Mouse (Mus musculus) heart, embryonic 14.5 days (tissue): ENCODE measurements around the gene Myo1d. TPM values are rescaled to one million over a fixed set of nuclear protein-coding genes. Genes with fewer than 3 reads are reported as not detected.

ENCODE experiments used
- ATAC-seq: fragments of 200-750 bp; cut with Nextera tagmentation; 2 replicates; pipeline ENCODE4 v1.8.0; 2017; ENCODE audit warnings: low read depth, moderate TSS enrichment; ENCODE audit not compliant: insufficient number of reproducible peaks, insufficient read depth, low FRiP score
- H3K27ac ChIP-seq, 2 experiments: fragments of 200-500 bp in 1 of 2; fragments of 300-500 bp in 1 of 2; sonication (generic) in 1 of 2; replicated peaks in 1 of 2; 2 replicates each; pipeline ENCODE4 v1.5.1; 2012 to 2014; ENCODE audit warnings: low read depth in 2 of 2, low read length in 2 of 2, control low read depth in 1 of 2, mild to moderate bottlenecking in 1 of 2, mixed read lengths in 1 of 2; ENCODE audit not compliant: control insufficient read depth in 1 of 2, insufficient read depth in 1 of 2
- H3K27me3 ChIP-seq: fragments of 300-500 bp; sonication (generic); 2 replicates; pipeline ENCODE4 v1.6.1; 2014; ENCODE audit warnings: mild to moderate bottlenecking, low read length, control low read depth; ENCODE audit not compliant: control insufficient read depth, insufficient read depth
- H3K36me3 ChIP-seq: fragments of 300-500 bp; sonication (generic); 2 replicates; pipeline ENCODE4 v1.6.1; 2014; ENCODE audit warnings: mild to moderate bottlenecking, control low read depth, low read length, mixed read lengths; ENCODE audit not compliant: control insufficient read depth, insufficient read depth
- H3K4me1 ChIP-seq, 2 experiments: fragments of 200-500 bp in 1 of 2; fragments of 300-500 bp in 1 of 2; sonication (generic) in 1 of 2; 2 replicates each; pipeline ENCODE4 v1.6.1; 2012 to 2014; ENCODE audit warnings: low read length in 2 of 2, control low read depth in 1 of 2, mixed read lengths in 1 of 2; ENCODE audit not compliant: control insufficient read depth in 2 of 2, insufficient read depth in 2 of 2
- H3K4me2 ChIP-seq: fragments of 300-500 bp; sonication (generic); 2 replicates; pipeline ENCODE4 v1.6.1; 2014; ENCODE audit warnings: mild to moderate bottlenecking, low read length
- H3K4me3 ChIP-seq, 2 experiments: fragments of 200-500 bp in 1 of 2; fragments of 300-500 bp in 1 of 2; sonication (generic) in 1 of 2; 2 replicates each; pipeline ENCODE4 v1.5.1; 2012 to 2014; ENCODE audit warnings: low read length in 2 of 2, mild to moderate bottlenecking in 2 of 2, control low read depth in 1 of 2, low read depth in 1 of 2, moderate library complexity in 1 of 2; ENCODE audit not compliant: control insufficient read depth in 1 of 2, insufficient read depth in 1 of 2
- H3K9ac ChIP-seq: fragments of 300-500 bp; sonication (generic); 2 replicates; pipeline ENCODE4 v1.6.1; 2014; ENCODE audit warnings: mild to moderate bottlenecking, low read length
- H3K9me3 ChIP-seq: fragments of 300-500 bp; sonication (generic); 2 replicates; pipeline ENCODE4 v1.6.1; 2016; ENCODE audit warnings: low read length, control low read depth; ENCODE audit not compliant: control insufficient read depth
- WGBS: fragments of 180-500 bp; shearing (Covaris S2); extraction: QIAGEN DNeasy Blood & Tissue Kit; methylation state at CpG from one replicate; pipeline ENCODE4 v1.1.7; 2014; 5-methylcytosine and 5-hydroxymethylcytosine counted together
- polyA plus RNA-seq: library from polyadenylated mRNA; unstranded; fragments of >200 nt; fragmentation: Nextera tagmentation; extraction: Ambion mirVana; gene quantifications from 2 replicates; pipeline ENCODE4 v1.2.1, GENCODE M21; 2014

The Myo1d gene
- polyA plus RNA-seq, 1 experiment from 2014 or later, result 9.6 TPM

DNA sequence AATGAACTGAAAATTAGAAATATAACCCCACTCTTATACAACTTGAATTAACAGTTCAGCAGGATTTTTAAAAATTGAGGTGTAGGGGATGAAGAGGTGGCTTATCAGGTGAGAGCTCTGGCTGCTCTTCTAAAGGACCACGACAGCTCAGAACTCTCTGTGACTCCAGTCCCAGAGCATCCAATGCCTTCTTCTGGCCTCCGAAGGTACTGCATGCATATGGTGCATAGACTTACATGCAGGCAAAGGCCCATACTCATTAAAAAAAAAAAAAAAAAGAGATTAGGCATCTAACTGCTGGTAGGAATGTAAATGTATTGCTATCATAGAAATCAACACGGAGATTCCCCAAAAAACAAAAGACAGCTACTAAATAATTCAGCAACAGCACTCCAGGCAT, 217.3 kb downstream of the Myo1d start:
- Histone ChIP-seq H3K27me3 (no peaks in the 10 kb centered on the region), H3K4me2 (no peak overlapping the region)

DNA sequence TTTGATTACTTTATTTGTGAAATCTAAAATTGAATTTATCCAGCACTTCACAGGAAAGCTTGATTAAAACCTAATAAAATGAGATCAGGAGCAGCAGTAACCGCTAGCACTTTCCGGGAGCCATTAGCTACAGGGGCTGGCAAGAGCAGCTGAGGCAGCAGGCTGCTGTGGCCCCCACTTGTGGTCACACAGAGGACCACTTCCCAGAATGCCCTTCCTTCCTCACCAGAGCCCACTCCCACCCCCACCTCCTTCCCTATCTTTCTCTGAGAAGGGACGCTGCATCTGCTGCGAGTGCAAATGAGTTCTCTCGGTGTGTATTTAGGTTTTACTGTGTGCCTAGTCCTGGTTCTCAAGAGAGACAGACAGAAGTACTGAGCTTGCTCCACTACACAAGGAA, 219.1 kb downstream of the Myo1d start:
- Histone ChIP-seq H3K27ac (no peak overlapping the region), H3K4me2 (no peak overlapping the region), H3K27me3 (no peaks in the 10 kb centered on the region), H3K9me3 (no peaks in the 10 kb centered on the region), H3K4me1 (no peaks in the 10 kb centered on the region; a peak in 1 of 4 replicates), H3K9ac (no peak overlapping the region), H3K36me3 (no peaks in the 10 kb centered on the region), H3K4me3 (no peak overlapping the region)
- WGBS, result 67% methylated on average over 5 of the region's 5 CpGs
- no peak for ATAC-seq

More for the DNA sequence above, 217.3 kb downstream of the Myo1d start:
- WGBS, result 45% methylated on average over 3 of the region's 3 CpGs
- Histone ChIP-seq H3K9ac (no peak overlapping the region), H3K36me3 (no peaks in the 10 kb centered on the region), H3K4me3 (no peak overlapping the region), H3K4me1 (peaks cover 2 to 7% of the 10 kb centered on the region in 2 experiments; a peak in 2 of 4 replicates), H3K9me3 (no peaks in the 10 kb centered on the region), H3K27ac (no peak overlapping the region)
- no peak for ATAC-seq

DNA sequence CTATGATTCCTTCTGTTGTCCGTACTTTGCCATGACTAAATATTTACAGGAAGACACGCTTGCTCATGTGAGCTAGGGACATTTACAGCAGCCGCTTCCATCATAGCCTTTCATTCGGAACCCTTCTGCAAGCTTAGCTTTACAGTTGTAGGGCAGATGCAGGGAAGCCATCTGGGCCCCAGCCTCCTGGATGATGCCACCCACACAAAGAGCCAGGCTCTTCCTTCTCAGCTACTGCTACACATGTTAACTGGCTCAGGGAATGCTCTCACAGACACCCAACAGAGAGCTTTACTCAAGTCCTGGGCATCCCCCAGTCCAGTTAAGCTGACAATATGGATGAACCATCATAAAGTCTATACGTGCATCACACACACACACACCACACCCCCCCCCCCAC, 224.4 kb downstream of the Myo1d start:
- Histone ChIP-seq H3K27me3 (no peaks in the 10 kb centered on the region), H3K4me1 (no peaks in the 10 kb centered on the region), H3K4me2 (no peak overlapping the region), H3K36me3 (no peaks in the 10 kb centered on the region), H3K27ac (no peak overlapping the region), H3K9ac (no peak overlapping the region), H3K9me3 (no peaks in the 10 kb centered on the region), H3K4me3 (no peak overlapping the region)
- WGBS, result 93% methylated on average over 5 of the region's 5 CpGs
- ATAC-seq, result no peak

DNA sequence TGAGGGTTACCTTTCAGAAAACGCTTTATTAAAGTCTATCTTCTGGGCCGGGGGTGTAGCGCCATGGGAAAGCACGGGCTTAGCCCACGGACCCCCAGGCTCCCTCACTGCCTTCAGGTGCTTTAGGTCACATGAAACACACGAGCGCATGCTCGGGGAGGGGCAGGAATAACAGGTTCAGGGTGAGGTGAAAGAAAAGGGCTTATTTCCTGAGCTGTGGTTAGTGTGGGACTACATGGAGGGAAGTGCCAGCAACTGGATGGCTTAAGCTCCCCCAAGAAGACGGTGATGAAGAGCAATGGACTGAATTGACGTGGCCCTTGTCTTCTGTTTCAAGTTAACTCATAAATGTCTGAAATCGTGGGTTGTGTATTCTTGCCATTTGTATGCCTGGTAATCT, 226.8 kb downstream of the Myo1d start:
- H3K4me3 ChIP-seq, result no peak overlapping the region
- H3K4me1 ChIP-seq, result no peaks in the 10 kb centered on the region
- H3K9ac ChIP-seq, result no peak overlapping the region
- no peak overlapping the region for H3K4me2 ChIP-seq
- ATAC-seq, result no peak
- no peaks in the 10 kb centered on the region for H3K27me3 ChIP-seq
- no peak overlapping the region for H3K27ac ChIP-seq
- 78% methylated on average over 11 of the region's 11 CpGs for WGBS
- no peaks in the 10 kb centered on the region for H3K36me3 ChIP-seq
- no peaks in the 10 kb centered on the region for H3K9me3 ChIP-seq

DNA sequence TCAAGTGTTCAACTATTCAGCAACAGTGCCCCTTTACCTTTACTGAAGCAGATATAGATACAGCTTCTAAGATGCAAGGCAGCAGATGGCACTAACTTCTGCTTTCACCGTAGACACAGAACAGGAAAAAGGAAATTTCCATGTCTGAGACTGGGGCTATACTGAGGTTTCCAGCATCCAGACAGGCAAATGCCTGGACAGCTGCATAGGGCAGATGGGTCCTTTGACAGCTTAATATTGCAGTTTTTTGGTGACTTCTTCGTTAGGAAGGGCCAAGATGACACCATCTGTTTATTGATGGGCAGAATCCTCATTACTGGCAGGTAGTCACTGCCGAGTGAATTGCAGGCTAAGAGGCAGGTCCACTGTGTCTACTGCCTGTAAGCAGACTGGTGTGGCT, 228.2 kb downstream of the Myo1d start:
- Histone ChIP-seq H3K9me3 (no peaks in the 10 kb centered on the region), H3K9ac (no peak overlapping the region), H3K36me3 (no peaks in the 10 kb centered on the region), H3K27me3 (no peaks in the 10 kb centered on the region), H3K4me3 (no peak overlapping the region), H3K4me2 (no peak overlapping the region), H3K27ac (no peak overlapping the region), H3K4me1 (no peaks in the 10 kb centered on the region)
- 60% methylated on average over 3 of the region's 3 CpGs for WGBS
- ATAC-seq, result no peak

DNA sequence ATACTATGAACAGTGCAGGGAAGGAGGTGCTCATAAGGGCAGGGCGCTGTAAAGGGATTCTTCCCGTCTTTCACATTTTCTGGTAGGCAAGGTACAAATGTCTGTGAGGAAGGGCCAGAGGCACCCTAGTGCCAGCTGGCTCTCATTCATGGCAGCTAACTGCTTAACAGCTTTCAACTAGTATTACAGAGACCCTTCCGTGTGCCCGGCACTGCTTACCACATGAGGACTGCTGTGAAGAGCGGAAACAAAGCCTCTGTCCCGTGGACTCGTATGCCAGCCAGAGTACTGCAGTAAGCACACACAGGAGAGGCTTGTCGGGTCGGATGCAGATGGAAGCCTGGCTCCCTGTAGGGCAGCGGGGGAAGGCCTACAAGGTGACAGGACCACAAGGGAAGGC, 229.6 kb downstream of the Myo1d start:
- Histone ChIP-seq H3K27me3 (no peaks in the 10 kb centered on the region), H3K4me1 (no peaks in the 10 kb centered on the region), H3K27ac (no peak overlapping the region), H3K9me3 (no peaks in the 10 kb centered on the region), H3K36me3 (no peaks in the 10 kb centered on the region), H3K4me2 (no peak overlapping the region), H3K4me3 (no peak overlapping the region), H3K9ac (no peak overlapping the region)
- 75% methylated on average over 10 of the region's 10 CpGs for WGBS
- no peak for ATAC-seq

DNA sequence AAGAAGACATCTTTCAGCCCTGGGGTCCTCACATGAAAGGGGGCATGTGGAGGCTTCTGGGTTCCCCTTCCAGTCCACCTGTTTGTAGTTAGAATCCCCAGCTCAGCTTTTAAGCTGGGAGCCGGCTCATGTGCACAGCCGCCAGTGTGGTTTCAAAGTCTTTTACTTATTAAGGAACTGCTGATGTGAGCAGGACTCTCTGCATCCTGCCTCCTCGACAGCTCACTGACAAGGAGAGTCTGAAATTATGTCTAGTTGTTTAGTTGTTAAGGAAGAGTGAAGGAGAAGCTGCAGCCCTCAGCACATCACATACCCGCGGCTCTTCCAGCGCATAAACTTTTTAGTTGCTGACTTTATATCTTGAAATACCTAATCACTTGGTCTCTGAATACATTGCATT, 230.0 kb downstream of the Myo1d start:
- WGBS, result 77% methylated on average over 6 of the region's 6 CpGs
- Histone ChIP-seq H3K36me3 (no peaks in the 10 kb centered on the region), H3K9me3 (no peaks in the 10 kb centered on the region), H3K9ac (no peak overlapping the region), H3K27me3 (no peaks in the 10 kb centered on the region), H3K27ac (no peak overlapping the region), H3K4me3 (no peak overlapping the region), H3K4me1 (no peaks in the 10 kb centered on the region), H3K4me2 (no peak overlapping the region)
- no peak for ATAC-seq

DNA sequence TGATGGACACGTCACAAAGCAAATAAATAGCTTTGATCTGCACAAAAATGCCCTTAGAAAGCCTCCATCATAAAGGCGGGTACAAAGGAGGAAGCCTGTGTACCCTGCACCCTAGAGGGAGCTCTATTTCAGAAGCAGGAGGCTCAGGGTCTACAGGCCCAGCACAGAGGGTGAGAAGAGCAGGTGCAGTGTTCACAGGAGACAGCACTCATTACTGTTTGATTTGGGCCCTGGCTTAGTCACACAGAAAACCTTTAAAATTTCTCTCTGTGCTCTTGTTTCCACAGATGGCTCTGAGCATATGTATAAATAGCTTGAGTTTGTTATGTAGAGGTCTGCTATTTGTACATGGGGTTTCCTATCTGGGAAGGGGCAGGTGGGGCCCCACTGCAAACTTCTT, 233.6 kb downstream of the Myo1d start:
- Histone ChIP-seq H3K27ac (no peak overlapping the region), H3K4me1 (no peaks in the 10 kb centered on the region), H3K4me3 (no peak overlapping the region), H3K9ac (no peak overlapping the region), H3K9me3 (no peaks in the 10 kb centered on the region), H3K36me3 (no peaks in the 10 kb centered on the region), H3K4me2 (no peak overlapping the region), H3K27me3 (no peaks in the 10 kb centered on the region)
- no peak for ATAC-seq
- 65% methylated on average over 2 of the region's 2 CpGs for WGBS
